Mouse (Mus musculus) embryo, embryonic 10 days (tissue): Measurements from ENCODE around the gene Gm8909.
"Not testable (repeated sequence)": the region's sequence is repeated elsewhere in the genome, so short reads cannot be mapped to it uniquely, and the experiment has no call there.

Experiments
- DNase-seq: peaks from one replicate; pipeline ENCODE4 v3.0.0-alpha.2; 2015; ENCODE audit warnings: low spot score

Gm8909 gene

GRCm38 (mm10) chr17:36168039-36168652 is at the start of gene Gm8909:
TSS of gene Gm8909 (minus strand) at chr17:36168537.
- no peak for DNase-seq

DNA sequence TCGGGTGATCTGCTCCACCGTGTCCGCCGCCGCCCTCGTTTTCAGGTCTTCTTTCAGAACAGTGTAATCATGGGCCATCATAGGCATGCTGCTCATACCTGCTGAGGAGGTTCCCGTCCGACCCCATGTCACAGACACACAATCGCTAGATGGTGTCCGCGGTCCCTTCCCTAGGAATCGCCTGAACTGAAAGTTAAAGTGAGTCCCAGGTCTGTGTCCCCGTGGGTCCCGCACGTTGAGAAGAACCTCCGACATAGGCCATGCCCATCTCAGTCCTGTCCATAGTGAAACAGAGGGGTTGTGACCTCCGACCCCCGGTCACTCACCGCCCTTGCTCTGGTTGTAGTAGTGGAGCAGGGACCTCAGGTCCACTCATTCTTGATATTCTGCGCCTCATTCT is 47.2 kb upstream of the Gm8909 start:
- DNase-seq: no peak

- DNase-seq: no peak
These were observed 38.5 kb upstream of the Gm8909 start for GRCm38 (mm10) chr17:36206846-36207245.

GRCm38 (mm10) chr17:36205862-36206261 is 37.5 kb upstream of the Gm8909 start:
- DNase-seq: peak; percentile 39

DNA sequence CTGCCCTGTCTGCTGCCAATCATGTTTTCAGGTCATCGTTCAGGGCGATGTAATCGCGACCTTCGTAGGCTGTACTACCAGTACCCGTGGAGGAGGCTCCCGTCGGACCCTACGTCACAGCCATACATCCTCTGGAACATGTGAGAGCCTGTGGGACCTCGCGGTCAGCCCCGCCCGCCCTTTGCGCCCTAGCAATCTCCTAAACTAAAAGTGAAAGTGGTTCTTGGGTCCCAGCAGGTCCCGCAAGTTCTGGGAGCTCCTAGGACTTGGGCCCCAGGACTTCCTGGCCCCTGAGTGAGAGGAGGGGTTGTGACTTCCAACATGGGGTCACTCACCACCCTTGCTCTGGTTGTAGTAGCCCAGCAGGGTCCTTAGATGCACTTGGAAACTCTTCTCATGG is 37.1 kb upstream of the Gm8909 start:
- DNase-seq: peak; percentile 20

DNA sequence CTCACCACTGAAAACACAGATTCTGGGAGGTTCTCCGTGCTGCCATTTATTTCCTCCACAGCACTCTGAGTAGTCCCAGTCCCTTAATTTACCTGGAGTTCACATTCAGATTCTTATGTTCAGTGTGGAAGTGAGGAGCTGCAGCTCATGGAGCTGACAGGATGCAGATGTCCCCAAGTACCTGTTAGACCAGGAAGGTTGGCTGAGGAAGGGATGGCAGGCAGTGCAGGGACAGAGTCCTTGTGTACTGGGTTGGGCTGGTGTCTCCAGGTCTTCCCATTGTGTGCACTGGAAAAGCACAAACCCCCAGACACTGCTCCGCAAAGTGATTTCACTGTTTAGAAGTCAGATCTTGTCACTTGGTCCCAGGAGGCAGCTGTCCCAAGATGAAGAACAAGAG is 33.5 kb upstream of the Gm8909 start:
- no peak for DNase-seq

DNA sequence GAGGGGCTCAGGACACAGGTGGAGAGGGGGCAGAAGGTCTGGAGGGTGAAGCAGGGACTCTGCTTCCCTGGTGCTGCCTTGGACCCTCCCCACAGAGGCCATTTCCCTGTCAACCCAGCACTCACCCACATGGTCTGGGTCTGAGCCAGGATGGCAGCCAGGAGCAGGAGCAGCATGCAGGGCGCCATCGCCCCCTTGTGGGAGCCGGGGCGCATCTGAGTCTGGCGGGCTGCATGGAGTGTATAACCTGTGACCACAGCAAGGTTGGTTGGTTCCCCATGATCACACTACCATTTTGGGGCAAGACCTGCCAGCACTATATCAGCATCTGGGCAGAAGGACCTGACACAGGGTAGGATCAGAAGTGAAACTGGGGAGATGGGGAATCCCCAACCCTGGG is 30.0 kb upstream of the Gm8909 start:
- peak; percentile 47 for DNase-seq

DNA sequence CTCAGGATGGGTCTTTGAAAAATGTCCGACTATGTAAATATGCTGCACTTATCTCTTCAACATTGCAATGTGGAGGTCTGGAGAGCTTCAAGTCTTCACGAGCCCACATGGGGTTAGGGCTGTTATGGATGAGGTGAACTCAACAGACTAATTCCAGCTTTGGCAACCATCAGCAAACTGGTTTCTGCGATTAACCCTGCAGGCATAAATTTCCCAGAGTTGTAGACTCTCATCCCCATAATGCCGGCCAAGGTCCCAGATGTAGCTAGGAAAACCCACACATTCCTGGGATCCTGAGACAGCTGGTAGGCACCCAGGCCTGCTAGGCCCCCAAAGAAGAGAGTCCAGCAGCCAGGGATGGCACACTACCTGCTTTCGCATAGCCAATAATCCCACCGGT is 26.1 kb upstream of the Gm8909 start:
- no peak for DNase-seq

DNA sequence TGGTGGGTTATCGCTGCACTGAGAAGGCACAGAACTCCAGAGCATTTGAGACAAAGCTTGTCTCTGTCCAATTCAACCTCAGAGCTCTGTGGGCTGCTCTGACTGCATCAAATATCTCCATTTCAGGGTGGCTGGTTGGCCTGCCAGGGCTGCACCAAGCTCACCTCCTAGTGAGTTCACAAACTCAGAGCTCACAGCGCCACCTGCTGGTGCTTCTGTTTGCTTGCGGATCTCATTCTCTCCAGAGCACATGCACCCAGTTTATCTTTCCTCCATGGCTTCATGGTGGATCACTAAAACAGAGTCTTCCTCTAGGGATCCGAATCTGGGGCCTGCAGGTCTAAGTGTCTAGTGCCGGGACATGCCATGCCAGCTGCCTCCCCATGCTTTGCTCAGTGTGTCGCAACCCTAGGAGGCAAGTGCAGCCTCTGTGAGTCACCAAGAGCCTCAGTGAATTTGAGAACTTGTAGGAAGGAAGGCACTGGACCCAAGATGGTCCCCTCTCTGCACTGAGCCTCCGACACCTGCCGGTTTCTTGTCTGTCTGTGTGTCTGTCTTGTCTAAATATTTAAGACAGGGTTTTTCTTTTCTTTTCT is 25.3 kb upstream of the Gm8909 start:
- DNase-seq: peak; percentile 93

DNA sequence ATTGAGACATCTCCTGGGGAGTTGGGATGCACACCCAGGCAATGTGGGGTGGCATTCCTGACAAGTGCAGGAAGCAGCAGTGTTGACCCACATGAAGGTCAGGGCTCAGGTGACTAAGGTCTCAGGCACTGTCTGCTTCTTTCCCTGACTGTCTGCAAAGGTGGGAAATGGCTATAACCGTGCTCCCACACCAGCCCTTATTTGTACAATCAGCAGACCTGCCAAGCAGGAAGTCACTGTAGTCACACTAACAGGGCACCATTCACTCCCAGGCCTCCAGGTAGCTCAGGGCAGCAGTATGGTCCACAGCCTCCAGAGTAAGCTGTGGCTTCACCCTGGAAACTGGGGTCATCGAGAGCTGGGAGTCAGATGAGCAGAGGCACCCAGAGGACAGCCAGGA is 24.0 kb upstream of the Gm8909 start:
- DNase-seq: no peak

GRCm38 (mm10) chr17:36190169-36190507 is 21.8 kb upstream of the Gm8909 start, which contains the start of gene H2-T3:
TSS of gene H2-T3 (minus strand) at chr17:36190287.
- no peak for DNase-seq

DNA sequence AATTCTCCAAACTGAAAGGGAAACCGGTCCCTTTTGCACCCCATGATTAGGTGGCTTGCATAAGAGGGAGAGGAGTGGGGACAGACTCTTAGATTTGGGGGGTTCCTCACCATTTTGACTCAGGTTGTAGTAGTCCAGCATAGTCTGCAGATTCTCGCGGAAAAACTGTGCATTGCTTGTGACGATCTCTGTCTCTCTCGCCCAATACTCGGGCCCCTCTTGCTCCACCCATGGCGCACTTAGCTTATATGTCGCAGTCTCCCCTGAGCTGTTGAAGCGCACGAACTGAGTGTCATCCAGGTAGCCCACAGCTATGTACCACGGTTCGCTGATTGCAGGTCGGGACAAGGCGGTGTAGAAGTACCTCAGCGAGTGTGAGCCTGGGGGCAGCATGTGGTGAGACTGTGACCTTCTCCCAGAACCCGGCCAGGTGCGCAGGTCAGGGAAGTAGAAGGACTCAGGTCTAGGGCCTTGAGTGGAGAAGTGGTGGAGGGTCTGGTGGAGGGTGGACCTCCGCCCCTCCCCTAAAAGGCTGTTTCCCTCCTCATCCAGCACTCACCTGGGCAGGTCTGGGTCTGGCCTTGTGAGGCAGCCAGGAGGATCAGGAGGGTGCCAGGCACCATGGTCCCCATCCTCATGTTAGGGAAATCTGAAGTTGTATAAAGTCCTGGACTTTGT is 21.3 kb upstream of the Gm8909 start:
- DNase-seq: no peak

GRCm38 (mm10) chr17:36187540-36187939 is 19.2 kb upstream of the Gm8909 start:
- DNase-seq: no peak

- DNase-seq: no peak
These were observed 13.9 kb upstream of the Gm8909 start for GRCm38 (mm10) chr17:36182212-36182611.

GRCm38 (mm10) chr17:36179446-36179845 is 11.1 kb upstream of the Gm8909 start:
- not testable (repeated sequence) for DNase-seq

DNA sequence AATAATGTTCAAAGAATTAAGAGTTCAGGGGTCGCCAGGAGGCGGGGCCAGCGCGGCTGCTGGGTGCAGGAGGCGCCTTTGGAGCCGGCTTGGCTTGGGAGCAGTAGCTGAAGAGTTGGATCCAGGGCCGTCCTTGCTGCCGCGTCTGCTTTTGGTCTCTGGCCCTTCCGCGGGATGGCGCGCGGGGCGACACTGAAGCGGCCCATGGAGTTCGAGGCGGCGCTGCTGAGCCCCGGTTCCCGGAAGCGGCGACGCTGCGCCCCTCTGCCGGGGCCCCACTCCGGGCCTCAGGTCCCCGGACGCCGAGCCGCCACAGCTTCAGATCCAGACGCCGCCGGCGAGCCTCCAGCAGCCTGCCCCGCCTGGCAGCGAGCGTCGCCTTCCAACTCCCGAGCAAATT is 10.6 kb upstream of the Gm8909 start:
- peak; percentile 53 for DNase-seq

- not testable (repeated sequence) for DNase-seq
These were observed 7.8 kb upstream of the Gm8909 start for GRCm38 (mm10) chr17:36176132-36176531.

- DNase-seq: no peak
These were observed 2.0 kb upstream of the Gm8909 start for GRCm38 (mm10) chr17:36170287-36170814.

GRCm38 (mm10) chr17:36169753-36170152 is 1.4 kb upstream of the Gm8909 start:
- no peak for DNase-seq

DNA sequence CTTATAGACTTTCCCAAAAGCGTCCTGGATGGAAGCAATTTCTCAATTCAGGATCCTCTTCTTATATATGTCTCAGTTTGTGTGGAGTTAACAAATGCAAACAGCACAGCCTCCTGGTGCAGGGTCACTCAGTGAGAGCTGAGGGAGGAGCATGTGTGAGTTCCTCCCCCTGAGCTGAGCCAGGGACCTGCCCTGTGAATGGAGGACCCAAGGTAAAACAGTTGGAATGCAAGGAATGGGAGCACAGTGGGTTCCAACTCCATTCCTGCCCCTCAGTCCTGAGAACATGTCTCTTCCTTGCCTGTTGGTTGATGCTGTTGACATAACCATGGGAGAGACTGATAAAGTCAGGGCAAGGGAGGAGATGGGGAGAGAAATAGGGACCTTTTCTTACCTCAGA is 757 bp upstream of the Gm8909 start:
- DNase-seq: not testable (repeated sequence)

GRCm38 (mm10) chr17:36167306-36168038 is 865 bp downstream of the Gm8909 start:
- no peak for DNase-seq

DNA sequence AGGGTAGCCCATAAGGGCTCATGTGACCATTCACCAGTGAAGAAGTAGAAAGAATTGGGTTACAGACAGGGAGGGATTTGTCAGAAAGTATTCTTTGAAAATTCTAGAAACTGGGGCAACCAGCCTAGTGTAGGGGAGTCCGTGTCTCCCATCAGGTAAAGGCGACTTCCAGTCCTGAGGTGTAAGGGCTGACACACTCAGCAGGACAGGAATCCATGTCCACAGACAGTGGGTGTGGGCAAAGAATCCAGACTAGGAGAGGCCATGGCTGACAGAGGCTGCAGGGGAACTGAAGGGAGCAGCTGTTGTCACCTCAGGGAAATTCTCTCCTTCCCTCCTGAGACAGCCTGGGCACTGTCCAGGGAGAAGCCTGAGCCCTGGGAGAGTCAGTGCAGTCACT is 1.4 kb downstream of the Gm8909 start:
- not testable (repeated sequence) for DNase-seq
